Mouse (Mus musculus): ENCODE data around the gene Vamp3.

The Vamp3 gene

GRCm38 (mm10) chr4:151057347-151058321 lies at the start of gene Vamp3:
TSS of gene Vamp3 (minus strand) at chr4:151057963.
- DNase-seq (ENCODE audit: low read depth, low spot score), result peak; percentile 98

GRCm38 (mm10) chr4:151106468-151106867 lies 48.7 kb upstream of the Vamp3 start:
- DNase-seq (ENCODE audit: low read depth, low spot score), result no peak

DNA sequence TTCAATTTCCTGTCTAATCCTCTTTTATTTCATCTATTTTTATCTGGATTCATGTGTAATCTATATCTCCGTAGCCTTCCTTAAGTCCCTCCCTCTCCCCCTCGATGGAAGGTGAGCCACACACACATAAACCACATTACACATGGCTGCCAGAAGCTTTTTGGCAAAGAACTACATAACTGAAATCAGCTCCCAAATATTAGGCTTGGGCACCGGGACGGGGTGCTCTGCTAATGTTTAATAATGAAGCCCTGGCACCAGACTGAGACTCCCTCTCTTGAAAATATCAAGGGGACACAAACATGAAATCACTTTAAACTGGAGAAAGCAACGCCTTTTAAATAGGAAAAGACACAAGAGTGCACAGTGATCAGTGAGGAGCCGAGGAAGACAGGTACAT lies 48.1 kb upstream of the Vamp3 start:
- no peak for DNase-seq (ENCODE audit: low read depth, low spot score)

DNA sequence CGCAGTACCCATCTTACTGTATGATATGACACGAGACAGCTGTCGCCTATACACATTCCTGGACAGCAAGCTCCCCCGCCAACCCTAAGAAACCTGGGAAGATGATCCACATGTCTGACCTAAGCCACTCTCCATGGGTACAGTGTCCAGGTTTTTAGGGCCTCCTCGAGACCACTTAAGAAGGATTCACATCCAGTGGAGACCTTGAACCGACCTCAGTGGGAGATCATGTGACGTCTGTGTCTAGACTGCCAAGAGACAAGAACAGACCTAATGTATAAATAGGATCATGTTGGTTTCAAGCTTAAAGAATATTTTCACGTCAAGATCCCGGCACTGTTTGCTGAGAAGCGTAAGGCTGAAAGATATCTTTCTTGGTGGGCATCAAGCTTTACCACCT lies 46.4 kb upstream of the Vamp3 start:
- DNase-seq (ENCODE audit: low read depth, low spot score), result no peak

GRCm38 (mm10) chr4:151103646-151104045 lies 45.9 kb upstream of the Vamp3 start:
- no peak for DNase-seq (ENCODE audit: low read depth, low spot score)

DNA sequence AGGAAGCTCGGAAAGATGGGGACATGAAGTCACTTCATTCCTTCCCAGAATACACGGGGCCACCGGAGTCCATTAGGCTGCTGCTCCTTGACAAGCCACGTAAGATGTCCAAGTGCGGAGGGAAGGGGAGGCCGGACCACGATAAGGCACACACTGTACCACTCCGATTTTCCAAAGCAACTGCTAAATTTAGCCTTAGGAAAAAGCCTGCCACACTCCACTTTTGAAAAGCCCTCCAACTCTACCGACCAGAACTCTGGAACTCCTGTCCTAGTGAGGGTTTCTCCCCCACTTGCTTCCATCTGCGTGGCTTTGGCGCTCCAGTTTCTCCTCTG lies 39.3 kb upstream of the Vamp3 start:
- no peak for DNase-seq (ENCODE audit: low read depth, low spot score)

- no peak for DNase-seq (ENCODE audit: low read depth, low spot score)
Measured at GRCm38 (mm10) chr4:151096334-151097103, 38.8 kb upstream of the Vamp3 start.

GRCm38 (mm10) chr4:151095207-151095606 lies 37.4 kb upstream of the Vamp3 start:
- DNase-seq (ENCODE audit: low read depth, low spot score), result no peak

GRCm38 (mm10) chr4:151089270-151089669 lies 31.5 kb upstream of the Vamp3 start, which contains the start of gene Gm13090:
TSS of gene Gm13090 (plus strand) at chr4:151089570.
- DNase-seq (ENCODE audit: low read depth, low spot score), result no peak

DNA sequence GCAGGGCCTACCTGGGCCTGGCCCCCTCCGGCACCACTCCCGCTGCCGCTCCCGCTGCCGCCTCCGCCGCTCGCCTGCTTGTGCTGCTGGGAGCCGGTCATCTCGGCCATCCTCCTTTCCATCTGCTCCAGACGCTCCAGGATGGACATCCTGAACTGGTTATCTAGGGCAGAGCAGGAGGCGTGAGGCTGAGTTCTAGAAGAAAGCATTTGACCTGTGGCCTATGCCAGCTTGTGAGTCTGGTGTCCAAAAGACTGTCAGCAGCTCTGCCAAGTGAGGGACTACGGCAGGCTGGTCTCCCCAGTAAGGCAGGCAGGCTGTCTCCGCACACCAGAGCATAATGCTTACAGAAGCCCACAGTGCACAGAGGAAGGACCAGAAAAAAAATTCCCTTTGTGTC lies 31.1 kb upstream of the Vamp3 start:
- DNase-seq (ENCODE audit: low read depth, low spot score), result no peak

- no peak for DNase-seq (ENCODE audit: low read depth, low spot score)
Measured at GRCm38 (mm10) chr4:151087358-151087757, 29.6 kb upstream of the Vamp3 start.

- no peak for DNase-seq (ENCODE audit: low read depth, low spot score)
Measured at GRCm38 (mm10) chr4:151083027-151083426, 25.3 kb upstream of the Vamp3 start.

GRCm38 (mm10) chr4:151081977-151082376 lies 24.2 kb upstream of the Vamp3 start:
- DNase-seq (ENCODE audit: low read depth, low spot score), result no peak

DNA sequence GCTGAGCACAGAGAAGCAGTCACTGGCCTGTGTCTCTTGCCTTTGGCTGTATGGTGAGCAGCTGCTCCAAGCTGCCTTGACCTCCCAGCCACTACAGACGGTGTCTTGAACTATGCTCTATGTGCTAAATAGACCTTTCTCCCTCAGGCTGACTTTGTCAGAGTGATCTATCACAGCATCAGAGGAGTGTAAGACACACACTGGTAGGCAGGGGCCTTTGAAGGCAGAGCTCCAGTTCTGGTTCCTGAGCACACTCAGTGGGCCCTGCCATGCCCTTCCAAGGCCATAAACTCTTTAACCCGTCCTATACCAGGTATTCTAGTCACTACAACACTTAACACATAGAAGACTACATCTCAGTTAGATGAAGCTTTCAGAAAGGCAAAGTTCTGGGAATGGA lies 23.6 kb upstream of the Vamp3 start:
- no peak for DNase-seq (ENCODE audit: low read depth, low spot score)

DNA sequence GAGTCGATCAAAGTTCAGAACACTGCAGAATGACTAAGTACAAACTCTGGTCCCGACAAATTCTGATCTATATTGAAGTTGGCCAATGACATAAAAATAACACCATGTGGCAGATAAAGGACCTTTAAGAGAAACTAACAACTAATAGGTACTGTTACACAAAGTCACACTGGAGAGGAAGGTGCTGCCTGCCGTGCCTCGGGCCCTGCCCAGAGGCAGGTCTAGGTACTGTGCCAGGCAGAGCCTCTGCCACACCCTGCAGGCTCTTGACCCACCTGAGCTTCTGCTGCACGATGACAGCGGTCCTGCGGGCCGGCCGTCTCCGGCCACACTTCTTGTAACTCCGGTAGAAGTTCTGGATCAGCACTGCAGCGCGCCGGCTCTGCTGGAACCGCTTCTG lies 17.1 kb upstream of the Vamp3 start:
- DNase-seq (ENCODE audit: low read depth, low spot score), result no peak

- no peak for DNase-seq (ENCODE audit: low read depth, low spot score)
Measured at GRCm38 (mm10) chr4:151073108-151073744, 15.5 kb upstream of the Vamp3 start.

- no peak for DNase-seq (ENCODE audit: low read depth, low spot score)
Measured at GRCm38 (mm10) chr4:151070962-151071361, 13.2 kb upstream of the Vamp3 start.

- no peak for DNase-seq (ENCODE audit: low read depth, low spot score)
Measured at GRCm38 (mm10) chr4:151068751-151069150, 11.0 kb upstream of the Vamp3 start.

DNA sequence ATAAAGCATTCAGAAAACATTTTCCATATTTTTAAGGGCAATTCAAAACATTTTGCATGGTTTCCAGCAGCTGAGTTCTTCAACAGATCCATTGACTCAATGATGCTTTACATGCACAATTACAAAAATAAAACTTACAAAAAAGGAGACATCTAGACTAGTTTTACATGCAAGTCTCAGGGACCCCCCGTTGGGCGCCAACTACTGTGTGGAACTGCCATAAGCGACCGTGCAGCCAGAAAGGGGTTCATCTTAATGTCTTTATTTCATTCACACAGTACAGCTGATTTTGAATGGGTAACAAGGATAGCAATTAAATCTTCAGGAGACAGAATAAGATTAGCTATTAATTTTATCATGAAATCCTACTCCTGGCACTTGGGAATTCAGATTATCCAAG lies 1.8 kb upstream of the Vamp3 start:
- no peak for DNase-seq (ENCODE audit: low read depth, low spot score)

GRCm38 (mm10) chr4:151058634-151059033 lies 871 bp upstream of the Vamp3 start:
- no peak for DNase-seq (ENCODE audit: low read depth, low spot score)

DNA sequence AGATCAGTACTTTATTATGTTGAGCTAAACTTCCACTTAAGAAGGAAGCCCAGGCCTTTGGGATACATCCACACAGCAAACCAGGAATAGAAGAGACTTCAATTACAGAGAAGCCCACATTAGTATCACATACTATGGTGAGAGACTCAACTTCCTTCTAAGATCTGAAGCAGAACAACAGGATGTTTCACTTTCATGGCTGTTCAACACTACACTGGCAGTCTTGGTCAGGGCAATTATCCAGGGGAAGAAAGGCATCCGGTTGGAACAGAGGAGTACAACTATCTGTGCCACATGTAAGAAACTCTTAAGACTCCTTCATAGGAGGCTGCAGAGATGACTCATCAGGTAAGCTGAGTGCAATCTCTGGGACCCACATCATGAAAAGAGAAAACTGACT lies 6.6 kb downstream of the Vamp3 start:
- DNase-seq (ENCODE audit: low read depth, low spot score), result no peak

GRCm38 (mm10) chr4:151046524-151046923 lies 11.2 kb downstream of the Vamp3 start:
- DNase-seq (ENCODE audit: low read depth, low spot score), result no peak

All from WW6 (cell line).